Mouse (Mus musculus): ENCODE measurements at regions not wholly inside any gene's neighbourhood (a gene's known extent, or its start where the extent isn't known, plus 50 kb on each side); places are given as distances from the start of the nearest gene placed in this dataset.

DNA sequence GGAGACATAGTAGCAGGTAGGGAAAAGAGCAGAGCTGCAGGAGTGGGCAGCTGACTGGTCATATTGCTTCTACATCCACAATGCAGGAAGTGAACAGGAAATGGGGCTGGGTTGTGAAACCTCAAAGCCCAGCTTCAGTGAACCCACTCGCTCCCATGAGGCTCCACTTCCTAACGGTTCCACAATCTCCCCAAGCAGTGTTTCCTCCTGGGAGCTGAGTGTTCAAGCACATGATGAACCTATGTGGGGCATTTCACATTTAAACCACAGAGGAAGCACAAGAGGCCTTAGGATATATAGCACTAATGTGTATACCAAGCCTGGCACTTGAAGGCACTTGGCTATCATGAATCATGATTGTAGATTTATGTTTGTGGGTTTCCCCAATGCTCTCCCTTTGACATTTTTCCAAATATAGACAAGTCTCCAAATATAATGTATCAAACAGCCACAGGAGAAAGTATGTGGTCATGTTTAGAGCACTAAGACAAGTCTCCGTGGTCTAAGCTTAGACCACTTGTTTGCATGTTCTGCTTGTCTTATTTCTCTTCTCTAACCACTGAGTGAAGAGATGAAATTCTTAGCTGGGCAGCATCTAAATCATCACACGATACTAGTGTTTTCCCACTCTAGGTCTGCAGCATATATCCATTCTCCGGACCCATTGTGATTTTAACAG, 734.5 kb upstream of the Lrrc6 start:
- DNase-seq (ENCODE audit: extremely low spot score in 1 of 2, low spot score in 1 of 2), result no peak

DNA sequence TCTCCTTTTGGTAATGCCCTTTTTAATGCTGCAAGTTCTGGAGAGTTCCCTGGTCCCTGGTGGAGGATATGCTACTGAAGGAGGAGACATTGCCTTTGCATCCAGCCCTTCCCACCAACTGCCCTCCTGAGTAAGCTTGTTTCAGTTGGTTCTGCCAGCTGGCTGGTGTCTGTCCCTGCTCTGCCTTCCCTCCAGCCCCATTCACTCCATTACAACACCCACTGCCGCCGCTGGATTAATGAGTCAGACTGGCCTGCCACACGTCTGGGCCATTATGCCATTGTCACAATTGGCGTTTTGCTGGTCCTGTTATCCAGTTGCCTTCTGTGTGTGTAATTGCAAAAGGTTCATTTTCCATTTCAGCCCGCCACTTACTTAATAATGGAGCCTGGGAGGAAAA, 728.6 kb upstream of the Lrrc6 start:
- no peak for DNase-seq (ENCODE audit: extremely low spot score in 1 of 2, low spot score in 1 of 2)

DNA sequence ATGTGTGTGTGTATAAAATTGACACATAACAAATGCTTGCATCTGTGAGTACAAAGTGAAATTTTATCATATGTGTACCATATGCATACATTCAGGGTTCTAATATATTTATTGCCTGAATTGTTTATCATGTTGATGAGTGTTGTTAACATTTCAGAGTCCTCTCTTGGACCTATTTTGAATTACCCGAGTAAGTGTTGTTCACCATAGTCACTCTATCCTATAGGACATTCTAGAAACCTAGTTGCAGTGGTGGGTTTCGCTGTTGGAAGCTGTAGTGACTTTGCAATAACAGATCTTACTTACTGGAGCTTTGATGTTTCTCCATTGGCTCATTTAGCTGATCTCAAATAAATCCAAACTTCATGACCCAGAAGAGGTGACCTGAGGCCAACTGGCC, 727.9 kb upstream of the Lrrc6 start:
- no peak for DNase-seq (ENCODE audit: extremely low spot score in 1 of 2, low spot score in 1 of 2)

DNA sequence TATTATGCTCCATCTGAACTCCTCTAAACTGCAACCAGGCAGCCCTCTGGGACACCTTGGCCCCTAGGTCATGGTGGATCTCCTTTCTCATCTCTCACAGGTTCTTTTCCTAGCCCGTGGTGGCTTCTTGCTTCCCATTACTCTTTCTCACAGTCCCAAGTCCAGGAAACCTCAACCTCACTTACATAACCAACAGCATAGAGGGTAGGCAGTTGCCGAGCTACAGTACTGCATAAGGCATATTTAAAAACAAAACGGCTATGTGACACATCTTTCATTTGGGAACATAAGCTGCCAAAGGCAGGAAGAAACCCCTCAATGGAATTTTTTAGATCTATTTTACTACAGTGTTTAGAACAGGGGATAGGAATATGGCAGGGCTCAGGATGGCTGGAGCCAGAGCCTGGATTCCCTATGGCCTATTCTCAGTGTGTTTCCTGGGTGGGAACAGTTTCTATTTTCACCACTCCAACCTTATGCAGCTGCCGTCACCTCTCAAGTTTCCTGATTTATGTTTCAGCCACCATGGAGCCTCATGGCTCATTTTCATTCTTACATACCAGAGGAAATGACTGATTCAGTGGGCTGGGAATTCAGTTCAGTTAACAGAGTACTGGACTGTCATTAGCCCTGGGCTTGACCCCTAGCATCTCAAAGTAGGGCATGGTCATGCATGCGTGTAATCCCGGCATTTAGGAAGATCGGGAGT, 726.9 kb upstream of the Lrrc6 start:
- DNase-seq (ENCODE audit: extremely low spot score in 1 of 2, low spot score in 1 of 2), result no peak

DNA sequence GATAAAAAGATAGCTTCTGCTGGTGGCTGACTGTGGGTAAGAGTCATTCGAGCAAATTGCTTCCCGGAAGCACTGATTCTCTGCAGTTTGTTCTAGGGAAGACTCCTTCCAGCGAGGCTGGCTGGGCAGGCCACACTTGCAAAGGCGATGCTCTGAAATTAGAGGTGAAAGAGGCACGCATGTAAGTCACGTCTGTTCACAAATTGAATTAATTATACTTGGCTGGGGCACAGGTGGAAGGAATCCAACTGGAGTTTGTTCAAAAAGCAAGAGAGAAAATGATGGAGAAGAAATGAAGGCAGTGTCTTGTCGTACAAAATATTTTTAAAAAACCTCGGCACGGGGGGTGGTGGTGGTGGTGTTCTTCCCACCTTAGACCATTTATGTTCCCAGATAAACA, 726.2 kb upstream of the Lrrc6 start:
- no peak for DNase-seq (ENCODE audit: extremely low spot score in 1 of 2, low spot score in 1 of 2)
